Mouse (Mus musculus): Measurements from ENCODE around the gene Sorcs3.

DNA sequence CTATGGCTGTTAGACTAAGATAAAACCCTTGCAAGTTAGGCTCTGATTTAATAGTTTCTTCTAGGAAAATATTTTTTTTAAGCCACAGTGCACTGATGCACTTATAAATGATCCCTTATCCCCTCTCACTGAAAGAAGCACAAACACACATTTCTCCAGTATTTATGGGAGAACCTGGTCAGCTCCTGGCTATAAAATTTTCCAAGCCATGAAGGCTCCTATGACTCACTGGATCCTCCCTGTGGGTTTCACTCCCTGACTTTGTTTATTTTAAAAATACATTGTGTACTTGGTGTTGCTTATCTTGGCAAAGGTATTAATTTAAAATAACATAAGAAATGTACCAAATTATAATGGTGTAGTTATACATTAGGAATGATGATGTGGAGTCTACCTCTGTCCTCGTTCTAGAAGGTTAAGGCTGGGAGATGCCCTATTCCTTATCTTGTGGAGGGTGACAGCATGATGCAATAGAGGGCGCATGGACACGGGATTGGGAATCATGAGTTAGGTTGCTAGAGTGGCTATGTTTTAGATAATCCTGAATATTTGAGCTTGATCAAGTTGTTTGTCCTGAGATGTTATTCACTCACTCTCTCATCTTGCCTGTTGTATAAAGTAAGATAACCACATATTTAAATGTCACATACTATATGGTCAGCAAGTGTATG, 573.4 kb downstream of the Sorcs3 start:
- TF ChIP-seq POLR2A (IDR thresholded peaks at IDR 0.05; ENCODE audit: low read depth, low read length): no peak
- TF ChIP-seq CTCF (IDR thresholded peaks at IDR 0.05; ENCODE audit: borderline replicate concordance, insufficient read depth, low read length): no peak

Data from embryonic fibroblast, embryonic 13.5 days (primary cell).